12 mouse cellular contexts compared by ENCODE assay signal in the genomic region with DNA sequence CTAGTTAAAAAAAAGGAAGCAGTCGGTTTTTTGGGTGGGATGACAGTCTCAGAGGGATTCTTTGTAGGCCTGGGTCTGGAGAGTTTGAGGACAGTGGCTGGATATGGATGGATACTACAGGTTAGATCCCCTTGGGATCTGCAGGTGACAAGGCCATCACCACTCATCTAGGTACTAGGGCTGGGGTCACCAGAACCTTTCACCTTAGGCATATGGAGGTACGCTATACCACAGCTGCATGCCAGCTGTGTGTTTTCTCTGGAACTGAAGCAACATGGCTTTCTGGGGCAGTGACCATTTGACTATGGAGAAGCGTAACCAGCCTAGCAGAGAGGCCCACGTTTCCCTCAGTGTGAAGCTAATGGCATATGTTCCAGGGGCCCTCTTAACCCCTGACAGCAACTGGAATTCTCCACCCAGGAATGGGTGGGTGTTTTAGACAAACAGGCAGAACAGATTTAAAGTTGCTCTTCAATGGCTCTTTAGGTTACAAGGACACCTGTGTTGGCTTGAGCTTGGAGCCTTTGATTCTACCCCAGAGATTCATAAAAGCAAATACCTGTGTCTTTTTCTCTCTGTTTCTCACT.
A peak's percentile ranks its signal among the peaks of the same experiment; 100 is the strongest.
DNase-seq lines count a peak whose midpoint lies in the region; ATAC-seq and TF ChIP-seq lines count a peak whose summit lies in the region.
"Had no signal": no experiment of that assay in that cellular context is flagged by ENCODE, and none has a peak within 500 bp of the region (broad histone marks: within the 10 kb centered on the region; RNA-seq: fewer than 3 reads in every experiment).

No protein-coding gene starts in this region.

- no peak for TF ChIP-seq POLR2A in thymus, adult 2 months (IDR thresholded peaks at IDR 0.05; ENCODE audit: control insufficient read depth, extremely low read depth, insufficient read depth, low read length, poor library complexity)

- TF ChIP-seq CTCF in thymus, adult 2 months (IDR thresholded peaks at IDR 0.05; ENCODE audit: borderline replicate concordance, control insufficient read depth, extremely low read depth, insufficient read depth, low read length, poor library complexity): no peak

- 52% methylated on average over 4 of the region's 4 CpGs for WGBS in heart, embryonic 15.5 days
- WGBS in thymus, adult 2 months: 90% methylated on average over 4 of the region's 4 CpGs
- 34% methylated on average over 4 of the region's 4 CpGs for WGBS in limb, embryonic 11.5 days
- WGBS in forebrain, embryonic 12.5 days: 83% methylated on average over 4 of the region's 4 CpGs

- H3K4me2 ChIP-seq in heart, embryonic 15.5 days: no peak overlapping the region
- no peak overlapping the region for H3K4me2 ChIP-seq in limb, embryonic 11.5 days (ENCODE audit: low read depth, severe bottlenecking)
- H3K4me2 ChIP-seq in forebrain, embryonic 12.5 days: no peak overlapping the region

- H3K9ac ChIP-seq in heart, embryonic 15.5 days: no peak overlapping the region
- no peak overlapping the region for H3K9ac ChIP-seq in limb, embryonic 11.5 days (ENCODE audit: low read length)
- H3K9ac ChIP-seq in forebrain, embryonic 12.5 days: no peak overlapping the region
- H3K9ac ChIP-seq: liver, embryonic 14.5 days had no signal

- no peak for DNase-seq in heart, postnatal 4 days
- DNase-seq in thymus, adult 2 months: no peak
- no peak for DNase-seq in thymus, postnatal 36 days
- DNase-seq in limb, embryonic 11.5 days (ENCODE audit: low spot score): peak; percentile 47
- no peak for DNase-seq in left cerebral cortex, postnatal 10 days (ENCODE audit: extremely low spot score in 1 of 2, low spot score in 2 of 2)
- DNase-seq: cerebellum, adult 11-12 months; right cerebral cortex, postnatal 4 days had no signal

- no peak overlapping the region for H3K4me3 ChIP-seq in heart, embryonic 15.5 days
- no peak overlapping the region for H3K4me3 ChIP-seq in thymus, adult 2 months (ENCODE audit: control insufficient read depth, insufficient read depth, low read length)
- H3K4me3 ChIP-seq in limb, embryonic 11.5 days (ENCODE audit: low read depth, low read length): no peak overlapping the region
- H3K4me3 ChIP-seq in forebrain, embryonic 12.5 days (replicated peaks): no peak overlapping the region
- H3K4me3 ChIP-seq: left cerebral cortex, adult 2 months had no signal

- no peaks in the 10 kb centered on the region for H3K36me3 ChIP-seq in heart, embryonic 15.5 days
- no peaks in the 10 kb centered on the region for H3K36me3 ChIP-seq in thymus, adult 2 months (ENCODE audit: control insufficient read depth, insufficient read depth, low read length)
- no peaks in the 10 kb centered on the region for H3K36me3 ChIP-seq in limb, embryonic 11.5 days (ENCODE audit: control insufficient read depth, insufficient read depth, low read length)
- H3K36me3 ChIP-seq in forebrain, embryonic 12.5 days (replicated peaks): no peaks in the 10 kb centered on the region

- intact Hi-C loops in left cerebral cortex, postnatal 10 days (cut with DNase I): no loop called here

- peaks cover 37% of the 10 kb centered on the region for H3K4me1 ChIP-seq in heart, embryonic 15.5 days (replicated peaks)
- no peaks in the 10 kb centered on the region for H3K4me1 ChIP-seq in thymus, adult 2 months (replicated peaks; ENCODE audit: control insufficient read depth, insufficient read depth, low read length)
- peaks cover 21% of the 10 kb centered on the region for H3K4me1 ChIP-seq in limb, embryonic 11.5 days (ENCODE audit: control insufficient read depth, insufficient read depth, low read length)
- no peaks in the 10 kb centered on the region for H3K4me1 ChIP-seq in forebrain, embryonic 12.5 days

- peak overlapping the region; percentile 71 for H3K27ac ChIP-seq in heart, embryonic 15.5 days
- H3K27ac ChIP-seq in thymus, adult 2 months (ENCODE audit: control insufficient read depth, insufficient read depth, low read length): peak overlapping the region; percentile 19; the same call in 1 of the 2 replicates
- H3K27ac ChIP-seq in limb, embryonic 11.5 days (replicated peaks; ENCODE audit: low read depth, low read length): 0 out of 2 replicates have a peak overlapping the region, but pooled peaks have one; percentile 45
- no peak overlapping the region for H3K27ac ChIP-seq in forebrain, embryonic 12.5 days
- H3K27ac ChIP-seq: hindbrain, postnatal 0 days; left cerebral cortex, adult 2 months; liver, embryonic 14.5 days had no signal

- ATAC-seq in heart, embryonic 15.5 days (replicated peaks; ENCODE audit: insufficient number of reproducible peaks, insufficient read depth, low FRiP score, low read depth): no peak
- peak; percentile 64; the same call in 1 of the 2 replicates for ATAC-seq in limb, embryonic 11.5 days (ENCODE audit: insufficient number of reproducible peaks, low FRiP score, low TSS enrichment, low read depth)
- no peak for ATAC-seq in forebrain, embryonic 12.5 days (ENCODE audit: low FRiP score)
- ATAC-seq: hindbrain, postnatal 0 days had no signal

- no peaks in the 10 kb centered on the region for H3K9me3 ChIP-seq in heart, embryonic 15.5 days (replicated peaks)
- H3K9me3 ChIP-seq in limb, embryonic 11.5 days (ENCODE audit: control insufficient read depth, low read length): no peaks in the 10 kb centered on the region
- no peaks in the 10 kb centered on the region for H3K9me3 ChIP-seq in forebrain, embryonic 12.5 days

- H3K27me3 ChIP-seq in heart, embryonic 15.5 days: no peaks in the 10 kb centered on the region
- H3K27me3 ChIP-seq in thymus, adult 2 months (ENCODE audit: control insufficient read depth, insufficient read depth, low read length): no peaks in the 10 kb centered on the region
- H3K27me3 ChIP-seq in limb, embryonic 11.5 days (ENCODE audit: control insufficient read depth, insufficient read depth, low read length): no peaks in the 10 kb centered on the region
- no peaks in the 10 kb centered on the region for H3K27me3 ChIP-seq in forebrain, embryonic 12.5 days
